Mouse (Mus musculus): ENCODE results near the gene Riox2.
"Not testable (repeated sequence)": the region's sequence is repeated elsewhere in the genome, so short reads cannot be mapped to it uniquely, and the experiment has no call there.

Gene Riox2

GRCm38 (mm10) chr16:59471637-59472278 is at the start of gene Riox2:
Gene Riox2 (plus strand): TSS chr16:59471775.
- no peak for DNase-seq (ENCODE audit: low read depth, low spot score)

GRCm38 (mm10) chr16:59427960-59428359 is 43.6 kb upstream of the Riox2 start:
- no peak for DNase-seq (ENCODE audit: low read depth, low spot score)

GRCm38 (mm10) chr16:59433181-59433580 is 38.4 kb upstream of the Riox2 start:
- no peak for DNase-seq (ENCODE audit: low read depth, low spot score)

GRCm38 (mm10) chr16:59444880-59445559 is 26.6 kb upstream of the Riox2 start:
- no peak for DNase-seq (ENCODE audit: low read depth, low spot score)

- DNase-seq (ENCODE audit: low read depth, low spot score) = no peak
Measured at GRCm38 (mm10) chr16:59448181-59448580, 23.4 kb upstream of the Riox2 start.

GRCm38 (mm10) chr16:59449092-59449491 is 22.5 kb upstream of the Riox2 start:
- no peak for DNase-seq (ENCODE audit: low read depth, low spot score)

- no peak for DNase-seq (ENCODE audit: low read depth, low spot score)
Measured at GRCm38 (mm10) chr16:59451813-59452212, 19.8 kb upstream of the Riox2 start.

- not testable (repeated sequence) for DNase-seq (ENCODE audit: low read depth, low spot score)
Measured at GRCm38 (mm10) chr16:59459259-59459861, 12.2 kb upstream of the Riox2 start.

- DNase-seq (ENCODE audit: low read depth, low spot score) = no peak
Measured at GRCm38 (mm10) chr16:59463567-59463966, 8.0 kb upstream of the Riox2 start.

- DNase-seq (ENCODE audit: low read depth, low spot score) = no peak
Measured at GRCm38 (mm10) chr16:59463973-59464372, 7.6 kb upstream of the Riox2 start.

GRCm38 (mm10) chr16:59469846-59470245 is 1.7 kb upstream of the Riox2 start:
- DNase-seq (ENCODE audit: low read depth, low spot score) = no peak

GRCm38 (mm10) chr16:59472546-59472945 is 971 bp downstream of the Riox2 start:
- no peak for DNase-seq (ENCODE audit: low read depth, low spot score)

GRCm38 (mm10) chr16:59474788-59475187 is 3.2 kb downstream of the Riox2 start:
- no peak for DNase-seq (ENCODE audit: low read depth, low spot score)

- no peak for DNase-seq (ENCODE audit: low read depth, low spot score)
Measured at GRCm38 (mm10) chr16:59477955-59478354, 6.4 kb downstream of the Riox2 start.

GRCm38 (mm10) chr16:59487239-59487638 is 15.7 kb downstream of the Riox2 start:
- no peak for DNase-seq (ENCODE audit: low read depth, low spot score)

GRCm38 (mm10) chr16:59487975-59488548 is 16.5 kb downstream of the Riox2 start:
- no peak for DNase-seq (ENCODE audit: low read depth, low spot score)

GRCm38 (mm10) chr16:59493199-59493598 is 21.6 kb downstream of the Riox2 start:
- DNase-seq (ENCODE audit: low read depth, low spot score) = no peak

GRCm38 (mm10) chr16:59497947-59498346 is 26.4 kb downstream of the Riox2 start:
- DNase-seq (ENCODE audit: low read depth, low spot score) = no peak

- no peak for DNase-seq (ENCODE audit: low read depth, low spot score)
Measured at GRCm38 (mm10) chr16:59499180-59499579, 27.6 kb downstream of the Riox2 start.

GRCm38 (mm10) chr16:59509830-59510229 is 38.3 kb downstream of the Riox2 start:
- DNase-seq (ENCODE audit: low read depth, low spot score) = no peak

- DNase-seq (ENCODE audit: low read depth, low spot score) = peak; percentile 16
Measured at GRCm38 (mm10) chr16:59515169-59515568, 43.6 kb downstream of the Riox2 start.

GRCm38 (mm10) chr16:59516965-59517364 is 45.4 kb downstream of the Riox2 start:
- DNase-seq (ENCODE audit: low read depth, low spot score) = no peak
